Mouse (Mus musculus): Measurements from ENCODE around the gene Smc5. TPM values are rescaled to one million over a fixed set of nuclear protein-coding genes. Genes with fewer than 3 reads are reported as not detected.

Smc5 gene
- polyA plus RNA-seq, 1 experiment from 2014 or later, result 26.5 TPM

DNA sequence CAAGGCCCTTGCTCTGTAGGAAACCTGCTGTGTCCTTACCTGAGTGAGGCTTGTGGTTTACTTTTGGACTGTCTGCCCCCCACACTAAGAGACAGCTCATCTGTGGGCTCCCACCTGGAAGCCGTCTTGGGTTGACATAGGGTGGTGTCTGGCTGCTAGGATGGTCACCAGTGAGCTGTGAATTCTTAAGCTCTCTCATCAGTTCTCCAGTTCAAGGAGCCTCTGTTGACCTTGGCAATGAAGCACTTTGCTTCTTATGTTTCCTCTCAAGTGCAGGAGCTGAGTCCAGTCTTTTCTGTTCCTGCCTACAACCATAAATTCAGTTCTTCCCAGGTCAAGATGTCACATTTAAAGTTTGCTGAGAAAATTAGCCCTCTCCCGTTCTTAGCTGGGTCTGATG is 98.2 kb downstream of the Smc5 start:
- no peaks in the 10 kb centered on the region for H3K4me1 ChIP-seq (ENCODE audit: control insufficient read depth, insufficient read depth, low read length)
- no peak overlapping the region for H3K9ac ChIP-seq (ENCODE audit: low read length)
- no peak overlapping the region for H3K4me2 ChIP-seq (ENCODE audit: low read depth, low read length)
- H3K4me3 ChIP-seq (replicated peaks; ENCODE audit: low read length), result no peak overlapping the region
- H3K36me3 ChIP-seq (ENCODE audit: control insufficient read depth, insufficient read depth, low read length), result no peaks in the 10 kb centered on the region
- ATAC-seq (ENCODE audit: insufficient read depth, low FRiP score), result no peak
- no peaks in the 10 kb centered on the region; the same call in 1 of the 2 replicates for H3K9me3 ChIP-seq (replicated peaks; ENCODE audit: control insufficient read depth, low read length)
- no peak overlapping the region for H3K27ac ChIP-seq (ENCODE audit: low read length)
- 43% methylated on average over 2 of the region's 2 CpGs for WGBS
- no peaks in the 10 kb centered on the region for H3K27me3 ChIP-seq (ENCODE audit: control insufficient read depth, insufficient read depth, low read length)

DNA sequence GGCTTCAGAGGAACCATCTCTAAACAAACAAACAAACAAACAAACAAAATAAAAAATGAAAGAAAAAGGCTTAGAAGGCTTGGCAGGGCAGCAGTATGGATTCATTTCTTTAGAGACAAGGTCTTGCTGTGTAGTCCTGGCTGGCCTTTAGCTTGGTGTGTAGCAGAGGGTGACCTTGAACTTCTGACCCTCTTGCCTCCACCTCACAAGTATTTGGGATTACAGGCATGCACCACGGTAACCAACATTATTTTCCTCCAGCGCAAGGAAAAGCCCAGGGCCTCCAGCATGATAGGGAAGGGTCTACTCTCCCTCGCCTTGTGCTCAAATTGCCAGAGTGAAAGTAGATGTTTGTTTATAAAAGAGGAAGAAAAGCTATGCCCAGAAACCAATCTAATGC is 98.6 kb downstream of the Smc5 start:
- no peak overlapping the region for H3K27ac ChIP-seq (ENCODE audit: low read length)
- 68% methylated on average over 3 of the region's 3 CpGs for WGBS

DNA sequence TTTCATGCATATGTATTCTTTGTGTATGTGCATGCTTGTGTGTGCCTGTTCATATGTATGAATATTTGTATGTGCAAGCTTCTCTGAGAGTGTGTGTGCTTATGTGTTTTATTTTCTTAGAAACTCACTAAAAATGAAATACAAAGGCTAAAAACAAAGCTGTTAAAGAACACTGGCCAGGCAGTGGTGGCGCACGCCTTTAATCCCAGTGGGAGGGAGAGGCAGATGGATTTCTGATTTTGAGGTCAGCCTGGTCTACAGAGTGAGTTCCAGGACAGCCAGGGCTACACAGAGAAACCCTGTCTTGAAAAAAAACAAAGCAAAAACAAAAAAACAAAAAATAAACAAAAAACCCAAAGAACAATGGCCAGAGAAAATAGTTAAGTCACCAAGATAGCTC is 102.6 kb downstream of the Smc5 start:
- Histone ChIP-seq H3K27ac (ENCODE audit: low read length) (no peak overlapping the region), H3K4me2 (ENCODE audit: low read depth, low read length) (no peak overlapping the region), H3K9me3 (replicated peaks; ENCODE audit: control insufficient read depth, low read length) (no peaks in the 10 kb centered on the region; the same call in 1 of the 2 replicates), H3K27me3 (ENCODE audit: control insufficient read depth, insufficient read depth, low read length) (no peaks in the 10 kb centered on the region), H3K4me3 (replicated peaks; ENCODE audit: low read length) (no peak overlapping the region), H3K36me3 (ENCODE audit: control insufficient read depth, insufficient read depth, low read length) (no peaks in the 10 kb centered on the region), H3K4me1 (ENCODE audit: control insufficient read depth, insufficient read depth, low read length) (no peaks in the 10 kb centered on the region), H3K9ac (ENCODE audit: low read length) (no peak overlapping the region)
- WGBS, result 95% methylated on average over 2 of the region's 2 CpGs
- no peak for ATAC-seq (ENCODE audit: insufficient read depth, low FRiP score)

More for the DNA sequence above, 98.6 kb downstream of the Smc5 start:
- no peaks in the 10 kb centered on the region for H3K27me3 ChIP-seq (ENCODE audit: control insufficient read depth, insufficient read depth, low read length)
- no peaks in the 10 kb centered on the region for H3K36me3 ChIP-seq (ENCODE audit: control insufficient read depth, insufficient read depth, low read length)
- H3K9me3 ChIP-seq (replicated peaks; ENCODE audit: control insufficient read depth, low read length), result no peaks in the 10 kb centered on the region; the same call in 1 of the 2 replicates
- H3K4me3 ChIP-seq (replicated peaks; ENCODE audit: low read length), result no peak overlapping the region
- ATAC-seq (ENCODE audit: insufficient read depth, low FRiP score), result no peak
- H3K4me2 ChIP-seq (ENCODE audit: low read depth, low read length), result no peak overlapping the region
- no peaks in the 10 kb centered on the region for H3K4me1 ChIP-seq (ENCODE audit: control insufficient read depth, insufficient read depth, low read length)
- H3K9ac ChIP-seq (ENCODE audit: low read length), result no peak overlapping the region

DNA sequence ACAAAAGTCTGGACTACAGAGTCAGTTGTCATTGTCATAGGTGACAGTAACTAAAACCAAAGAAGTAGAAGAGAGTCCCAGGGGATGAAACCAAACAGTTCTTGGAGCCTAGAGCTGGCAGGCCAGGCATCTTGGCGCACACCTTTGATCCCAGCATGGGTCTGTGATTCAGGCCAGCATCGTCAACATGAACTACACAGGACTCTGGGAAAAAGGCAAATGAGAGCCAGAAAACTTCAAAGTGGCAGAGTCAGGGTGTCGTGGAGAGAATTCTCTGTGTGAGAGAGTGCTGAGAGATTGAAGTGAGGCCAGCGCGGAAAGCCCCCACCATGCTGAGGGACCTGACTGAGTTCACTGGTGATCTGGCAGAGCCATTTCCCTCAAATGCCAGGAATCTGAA is 103.2 kb downstream of the Smc5 start:
- 83% methylated on average over 5 of the region's 5 CpGs for WGBS
- Histone ChIP-seq H3K27ac (ENCODE audit: low read length) (no peak overlapping the region), H3K4me3 (replicated peaks; ENCODE audit: low read length) (no peak overlapping the region), H3K9ac (ENCODE audit: low read length) (no peak overlapping the region), H3K9me3 (replicated peaks; ENCODE audit: control insufficient read depth, low read length) (no peaks in the 10 kb centered on the region; the same call in 1 of the 2 replicates), H3K4me2 (ENCODE audit: low read depth, low read length) (no peak overlapping the region), H3K4me1 (ENCODE audit: control insufficient read depth, insufficient read depth, low read length) (no peaks in the 10 kb centered on the region), H3K27me3 (ENCODE audit: control insufficient read depth, insufficient read depth, low read length) (no peaks in the 10 kb centered on the region), H3K36me3 (ENCODE audit: control insufficient read depth, insufficient read depth, low read length) (no peaks in the 10 kb centered on the region)
- ATAC-seq (ENCODE audit: insufficient read depth, low FRiP score), result no peak

DNA sequence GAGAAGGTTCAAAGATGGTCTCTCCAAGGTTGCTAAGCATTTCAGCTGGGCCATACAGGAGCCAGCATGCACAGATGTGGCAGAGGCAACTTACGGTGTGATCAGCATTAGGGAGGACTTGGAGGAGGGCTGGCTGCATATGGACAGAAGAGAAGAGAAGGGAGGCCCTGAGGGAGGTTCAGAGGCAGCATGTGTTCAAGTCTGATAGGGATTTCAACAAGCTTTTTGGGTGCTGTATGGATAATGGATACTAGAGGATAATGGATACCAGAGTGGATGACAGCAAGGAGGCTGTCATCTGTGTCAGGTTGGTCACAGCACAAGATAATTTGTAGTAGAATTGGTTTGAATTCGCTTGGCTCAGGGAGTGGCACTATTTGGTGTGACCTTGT is 104.0 kb downstream of the Smc5 start:
- ATAC-seq (ENCODE audit: insufficient read depth, low FRiP score), result no peak
- no peak overlapping the region for H3K27ac ChIP-seq (ENCODE audit: low read length)
- WGBS, result 94% methylated on average over 2 of the region's 2 CpGs
- H3K36me3 ChIP-seq (ENCODE audit: control insufficient read depth, insufficient read depth, low read length), result no peaks in the 10 kb centered on the region
- H3K9ac ChIP-seq (ENCODE audit: low read length), result no peak overlapping the region
- no peaks in the 10 kb centered on the region for H3K27me3 ChIP-seq (ENCODE audit: control insufficient read depth, insufficient read depth, low read length)
- no peak overlapping the region for H3K4me3 ChIP-seq (replicated peaks; ENCODE audit: low read length)
- no peak overlapping the region for H3K4me2 ChIP-seq (ENCODE audit: low read depth, low read length)
- H3K4me1 ChIP-seq (ENCODE audit: control insufficient read depth, insufficient read depth, low read length), result no peaks in the 10 kb centered on the region
- no peaks in the 10 kb centered on the region; the same call in 1 of the 2 replicates for H3K9me3 ChIP-seq (replicated peaks; ENCODE audit: control insufficient read depth, low read length)

DNA sequence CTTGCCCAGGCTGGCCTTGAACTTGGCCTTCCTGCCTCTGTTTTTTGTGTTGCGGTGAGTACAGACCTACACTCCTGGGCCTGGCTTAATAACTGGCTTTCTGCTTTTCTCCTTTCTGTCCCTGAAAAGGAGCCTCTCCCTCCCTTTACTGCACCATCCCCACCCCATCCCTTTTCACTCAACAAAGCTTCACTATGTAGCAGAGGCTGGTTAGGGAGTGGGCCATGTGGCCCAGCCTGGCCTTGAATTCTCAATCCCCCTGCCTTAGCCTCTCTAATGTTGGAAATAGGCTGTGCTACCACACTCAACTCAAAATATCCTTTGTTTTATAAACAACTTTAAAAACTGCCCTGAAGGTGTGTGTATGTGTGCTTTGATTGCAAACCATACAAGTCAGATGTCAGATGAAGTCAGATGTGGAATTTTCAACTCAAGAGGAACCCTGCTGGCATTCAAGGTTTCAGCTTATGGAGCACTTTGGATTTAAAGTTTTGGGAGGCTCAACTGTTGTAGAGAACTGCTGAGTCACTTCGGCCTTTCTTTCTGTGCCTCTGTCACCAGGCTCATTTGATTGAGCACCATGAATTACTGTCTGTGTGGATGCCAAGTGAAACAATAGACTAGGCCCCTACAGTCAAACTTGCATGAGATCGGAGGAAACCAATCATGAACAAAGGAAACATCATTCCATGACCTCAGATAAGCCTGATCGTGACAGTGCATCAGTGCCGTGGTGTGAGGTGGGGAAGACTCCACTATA is 104.6 kb downstream of the Smc5 start:
- WGBS, result 84% methylated on average over 5 of the region's 5 CpGs
- ATAC-seq (ENCODE audit: insufficient read depth, low FRiP score), result no peak
- no peak overlapping the region for H3K4me2 ChIP-seq (ENCODE audit: low read depth, low read length)

DNA sequence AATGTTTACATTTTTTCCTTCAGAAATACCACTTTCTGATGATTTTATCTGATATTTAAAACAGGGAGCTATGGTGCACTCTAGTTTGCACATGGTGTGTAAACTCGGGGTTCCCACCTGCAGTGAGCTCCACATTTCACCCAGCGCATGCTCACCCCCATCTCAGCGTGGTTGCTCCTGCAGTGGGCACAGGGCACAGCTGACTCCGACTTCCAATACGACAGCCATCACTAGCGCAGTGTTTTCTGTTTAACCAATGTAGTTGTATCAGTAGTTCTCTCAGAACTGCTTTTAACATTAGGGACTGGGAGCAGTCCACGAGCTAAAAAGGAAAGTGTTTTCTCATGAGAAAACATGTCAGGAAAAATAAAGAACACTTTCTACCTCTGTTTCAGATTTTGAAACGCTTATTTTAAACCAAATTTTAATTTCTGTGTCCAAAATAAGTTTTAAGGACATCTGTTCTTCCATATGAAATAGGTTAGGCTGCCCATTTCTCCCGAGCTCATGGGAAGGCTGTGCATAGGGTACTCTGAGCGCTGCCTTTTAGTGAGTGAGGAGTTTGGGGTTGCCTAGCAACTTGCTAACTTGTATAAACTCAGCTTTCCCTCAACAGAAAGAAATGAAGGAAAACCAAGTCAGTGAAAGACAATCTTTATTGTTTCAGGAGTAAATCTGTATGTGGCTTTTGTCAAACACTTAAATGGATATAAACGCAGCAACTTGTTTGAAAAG is 107.0 kb downstream of the Smc5 start:
- no peaks in the 10 kb centered on the region for H3K36me3 ChIP-seq (ENCODE audit: control insufficient read depth, insufficient read depth, low read length)
- no peaks in the 10 kb centered on the region for H3K4me1 ChIP-seq (ENCODE audit: control insufficient read depth, insufficient read depth, low read length)
- no peaks in the 10 kb centered on the region for H3K9me3 ChIP-seq (replicated peaks; ENCODE audit: control insufficient read depth, low read length)
- no peak overlapping the region for H3K4me3 ChIP-seq (replicated peaks; ENCODE audit: low read length)
- no peaks in the 10 kb centered on the region for H3K27me3 ChIP-seq (ENCODE audit: control insufficient read depth, insufficient read depth, low read length)
- WGBS, result 70% methylated on average over 11 of the region's 11 CpGs
- no peak for ATAC-seq (ENCODE audit: insufficient read depth, low FRiP score)
- no peak overlapping the region for H3K27ac ChIP-seq (ENCODE audit: low read length)
- H3K9ac ChIP-seq (ENCODE audit: low read length), result no peak overlapping the region
- no peak overlapping the region for H3K4me2 ChIP-seq (ENCODE audit: low read depth, low read length)

More for the DNA sequence above, 104.6 kb downstream of the Smc5 start:
- Histone ChIP-seq H3K4me3 (replicated peaks; ENCODE audit: low read length) (no peak overlapping the region), H3K9ac (ENCODE audit: low read length) (no peak overlapping the region), H3K27ac (ENCODE audit: low read length) (no peak overlapping the region), H3K27me3 (ENCODE audit: control insufficient read depth, insufficient read depth, low read length) (no peaks in the 10 kb centered on the region), H3K9me3 (replicated peaks; ENCODE audit: control insufficient read depth, low read length) (no peaks in the 10 kb centered on the region; the same call in 1 of the 2 replicates), H3K4me1 (ENCODE audit: control insufficient read depth, insufficient read depth, low read length) (no peaks in the 10 kb centered on the region), H3K36me3 (ENCODE audit: control insufficient read depth, insufficient read depth, low read length) (no peaks in the 10 kb centered on the region)

DNA sequence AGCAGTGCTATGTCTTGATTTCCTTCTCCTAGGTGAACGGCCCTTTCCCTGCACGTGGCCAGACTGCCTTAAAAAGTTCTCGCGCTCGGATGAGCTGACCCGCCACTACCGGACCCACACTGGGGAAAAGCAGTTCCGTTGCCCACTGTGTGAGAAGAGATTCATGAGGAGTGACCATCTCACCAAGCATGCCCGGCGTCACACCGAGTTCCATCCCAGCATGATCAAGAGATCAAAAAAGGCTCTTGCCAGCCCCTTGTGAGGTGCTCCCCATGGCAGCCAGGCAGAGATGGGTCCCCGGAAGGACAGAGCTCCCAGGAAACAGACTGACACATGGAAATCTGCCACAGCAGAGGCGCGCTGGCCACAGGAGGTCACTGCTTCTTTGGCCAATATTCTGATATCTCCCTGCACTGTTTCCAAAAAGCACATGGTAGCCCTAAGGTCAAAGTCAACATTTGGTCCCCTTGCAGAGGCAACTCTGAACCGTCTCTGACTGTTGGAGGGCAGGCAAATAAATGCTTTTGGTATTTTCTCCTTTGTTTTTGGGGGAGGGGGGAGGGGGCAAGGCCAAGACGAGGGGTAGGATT is 109.0 kb downstream of the Smc5 start:
- Histone ChIP-seq H3K4me2 (ENCODE audit: low read depth, low read length) (no peak overlapping the region), H3K9me3 (replicated peaks; ENCODE audit: control insufficient read depth, low read length) (no peaks in the 10 kb centered on the region), H3K27me3 (ENCODE audit: control insufficient read depth, insufficient read depth, low read length) (no peaks in the 10 kb centered on the region), H3K36me3 (ENCODE audit: control insufficient read depth, insufficient read depth, low read length) (no peaks in the 10 kb centered on the region), H3K27ac (ENCODE audit: low read length) (no peak overlapping the region), H3K4me1 (ENCODE audit: control insufficient read depth, insufficient read depth, low read length) (0 out of 2 replicates have a peak, but pooled peaks cover 1% of the 10 kb centered on the region), H3K9ac (ENCODE audit: low read length) (no peak overlapping the region), H3K4me3 (replicated peaks; ENCODE audit: low read length) (no peak overlapping the region)
- ATAC-seq (ENCODE audit: insufficient read depth, low FRiP score), result no peak
- WGBS, result 90% methylated on average over 16 of the region's 16 CpGs

DNA sequence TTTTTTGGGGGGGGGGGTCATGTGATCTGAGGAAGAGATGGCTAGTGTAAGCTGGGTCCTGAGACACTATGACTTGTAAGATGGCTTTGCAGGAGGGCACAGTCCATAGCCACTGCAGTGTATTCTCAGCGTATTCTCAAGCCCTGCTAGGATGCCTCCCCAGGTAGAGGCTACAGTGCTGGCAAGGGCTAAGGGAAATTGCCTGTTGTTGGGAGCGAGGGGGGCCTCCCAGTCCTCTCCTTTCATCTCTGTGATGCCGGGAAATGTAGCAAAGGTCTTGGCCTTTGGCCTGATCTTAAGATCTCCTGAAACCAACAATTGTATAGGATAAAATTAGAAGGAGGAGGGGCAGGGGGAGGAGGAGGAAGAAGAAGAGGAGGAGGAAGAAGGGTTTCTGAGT is 110.3 kb downstream of the Smc5 start:
- no peak overlapping the region for H3K27ac ChIP-seq (ENCODE audit: low read length)
- no peaks in the 10 kb centered on the region for H3K9me3 ChIP-seq (replicated peaks; ENCODE audit: control insufficient read depth, low read length)
- no peak overlapping the region for H3K4me3 ChIP-seq (replicated peaks; ENCODE audit: low read length)
- no peaks in the 10 kb centered on the region for H3K36me3 ChIP-seq (ENCODE audit: control insufficient read depth, insufficient read depth, low read length)
- 0 out of 2 replicates have a peak, but pooled peaks cover 4% of the 10 kb centered on the region for H3K4me1 ChIP-seq (ENCODE audit: control insufficient read depth, insufficient read depth, low read length)
- no peak for ATAC-seq (ENCODE audit: insufficient read depth, low FRiP score)
- no peaks in the 10 kb centered on the region for H3K27me3 ChIP-seq (ENCODE audit: control insufficient read depth, insufficient read depth, low read length)
- 58% methylated on average over 3 of the region's 3 CpGs for WGBS
- H3K4me2 ChIP-seq (ENCODE audit: low read depth, low read length), result no peak overlapping the region
- no peak overlapping the region for H3K9ac ChIP-seq (ENCODE audit: low read length)
